Mouse (Mus musculus): ENCODE data around the gene Psme4. TPM values are rescaled to one million over a fixed set of nuclear protein-coding genes. Genes with fewer than 3 reads are reported as not detected.

Gene Psme4
- total RNA-seq, 4 experiments from 2014 or later: 41.5 to 46.2 (median 44.0) TPM

Other genes with a start within 250 kb of the Psme4 start
- gene Acyp2, start 122.1 kb upstream of the Psme4 start, total RNA-seq (2022): 10 to 100 TPM; 16.8 to 26.9 (median 23.3) TPM
- gene Gpr75, start 113.6 kb downstream of the Psme4 start, total RNA-seq (2022): 10 to 100 TPM; 11.3 to 14.1 (median 12.2) TPM
- 10 to 100 TPM; 16.5 to 26.6 (median 20.6) TPM for gene Asb3, start 113.7 kb downstream of the Psme4 start, total RNA-seq (2022)
- gene Erlec1, start 182.6 kb downstream of the Psme4 start, total RNA-seq (2022): 10 to 100 TPM; 62.4 to 74.6 (median 70.3) TPM
- 10 to 100 TPM; 10.2 to 16.4 (median 13.1) TPM for gene Chac2, start 214.6 kb downstream of the Psme4 start, total RNA-seq (2022)

All from layer of hippocampus, adult 8-10 months (tissue).